Comparison of ENCODE assay signal across 15 mouse cellular contexts in genomic region chr15:88083911-88084310, GRCm38 (mm10).
"Had no signal": no experiment of that assay in that cellular context is flagged by ENCODE, and none has a peak within 500 bp of the region (broad histone marks: within the 10 kb centered on the region; RNA-seq: fewer than 3 reads in every experiment).

No protein-coding gene starts in this region.

- H3K9ac ChIP-seq: intestine, embryonic 15.5 days; limb, embryonic 12.5 days; liver, embryonic 13.5 days; liver, postnatal 0 days; neural tube, embryonic 15.5 days; stomach, embryonic 15.5 days had no signal

- H3K4me3 ChIP-seq: intestine, embryonic 15.5 days; limb, embryonic 12.5 days; liver, embryonic 13.5 days; midbrain, embryonic 10.5 days; myocyte; neural tube, embryonic 15.5 days; stomach, embryonic 15.5 days had no signal

- H3K27ac ChIP-seq: intestine, embryonic 15.5 days; limb, embryonic 12.5 days; liver, embryonic 13.5 days; midbrain, embryonic 10.5 days; neural tube, embryonic 15.5 days; stomach, embryonic 15.5 days had no signal

- H3K4me1 ChIP-seq: intestine, embryonic 15.5 days; limb, embryonic 12.5 days; liver, embryonic 13.5 days; midbrain, embryonic 10.5 days; stomach, embryonic 15.5 days had no signal

- DNase-seq: kidney, adult 18-20 months; kidney, postnatal 14 days; liver; liver, embryonic 13.5 days; liver, postnatal 0 days; midbrain, embryonic 14.5 days; right cerebral cortex, postnatal 14 days; thymus, adult 2 months; thymus, postnatal 25 days had no signal

- H3K27me3 ChIP-seq: intestine, embryonic 15.5 days; limb, embryonic 12.5 days; liver, embryonic 13.5 days; neural tube, embryonic 15.5 days; stomach, embryonic 15.5 days had no signal

- H3K36me3 ChIP-seq: intestine, embryonic 15.5 days; limb, embryonic 12.5 days; liver, embryonic 13.5 days; midbrain, embryonic 10.5 days; neural tube, embryonic 15.5 days; stomach, embryonic 15.5 days had no signal

- H3K9me3 ChIP-seq: intestine, embryonic 15.5 days; limb, embryonic 12.5 days; midbrain, embryonic 10.5 days; neural tube, embryonic 15.5 days; stomach, embryonic 15.5 days had no signal

- H3K4me2 ChIP-seq: intestine, embryonic 15.5 days; limb, embryonic 12.5 days; liver, embryonic 13.5 days; neural tube, embryonic 15.5 days; stomach, embryonic 15.5 days had no signal

- ATAC-seq: intestine, embryonic 15.5 days; liver, postnatal 0 days had no signal
